Mouse (Mus musculus): ENCODE measurements around the gene Plbd1.

DNA sequence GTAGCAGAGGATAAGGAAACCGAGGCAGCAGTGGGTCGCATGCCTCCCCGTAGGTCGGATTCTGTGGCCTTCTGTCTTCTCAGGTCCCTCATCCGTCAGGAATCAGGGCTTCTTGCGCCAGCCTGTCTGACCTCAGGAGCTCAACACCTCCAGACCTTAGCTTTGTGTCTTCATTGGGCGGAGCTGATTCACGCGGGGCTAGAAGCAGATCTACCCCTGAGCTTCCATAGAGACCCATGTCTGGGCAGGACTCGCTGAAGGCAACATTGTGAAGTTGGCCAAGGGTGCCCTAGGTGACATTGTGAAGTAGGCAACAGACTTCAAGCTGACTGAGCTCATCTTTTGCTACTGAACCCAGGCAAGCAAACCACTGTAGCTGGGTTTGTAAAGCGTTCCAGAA is 335 bp upstream of the Plbd1 start:
- no peak for TF ChIP-seq CTCF (IDR thresholded peaks at IDR 0.05; ENCODE audit: extremely low read depth, insufficient read depth, insufficient read length, insufficient replicate concordance)
- TF ChIP-seq POLR2A (IDR thresholded peaks at IDR 0.05; ENCODE audit: low read depth, low read length): no peak

Data from spleen, adult 2 months (tissue).